Mouse (Mus musculus) kidney, adult 11 months (tissue): ENCODE results near the gene Apobec3.

Experiments used
- DNase-seq: peaks from one replicate; pipeline ENCODE4 v3.0.0; 2022

Gene Apobec3

GRCm38 (mm10) chr15:79891436-79892212, at the start of gene Apobec3:
Apobec3 (plus strand) TSS chr15:79891659.
- DNase-seq, result peak; percentile 42

DNA sequence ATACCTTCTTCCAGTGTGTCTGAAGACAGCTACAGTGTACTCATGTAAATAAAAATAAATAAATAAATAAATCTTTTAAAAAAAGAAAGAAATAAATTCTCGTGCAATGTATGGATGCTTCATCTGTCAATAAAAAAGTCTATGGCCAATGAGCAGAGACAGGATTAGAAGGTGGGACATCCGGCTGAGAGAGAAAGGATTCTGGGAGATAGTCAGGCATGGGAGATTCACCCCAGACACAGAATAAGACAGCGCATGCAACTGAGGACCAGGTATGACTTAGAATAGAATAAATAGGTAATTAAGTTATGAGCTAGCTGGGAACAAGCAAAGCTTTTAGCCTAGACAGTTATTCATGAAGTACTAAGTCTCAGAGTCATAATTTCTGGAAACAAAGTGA, 48.5 kb upstream of the Apobec3 start:
- no peak for DNase-seq

DNA sequence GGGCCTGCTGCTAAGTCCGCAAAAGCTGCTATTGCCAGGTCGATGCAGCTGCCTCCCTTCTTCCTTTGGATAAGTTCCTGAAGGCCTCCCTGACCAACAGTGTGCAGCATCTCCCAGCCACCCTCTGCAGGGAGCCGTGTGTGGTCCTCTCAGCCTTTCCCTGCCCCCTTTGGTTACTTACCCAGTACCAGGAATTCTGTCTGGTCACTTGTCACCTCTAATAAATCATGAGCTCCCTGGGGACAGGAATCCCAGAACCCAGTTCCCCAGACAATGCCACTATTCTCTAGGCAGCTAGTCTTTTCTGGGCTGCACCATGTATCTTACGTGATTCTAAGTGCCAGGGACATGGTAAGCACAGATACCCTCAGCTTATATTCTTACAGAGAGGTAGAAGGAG, 45.5 kb upstream of the Apobec3 start:
- DNase-seq, result no peak

DNA sequence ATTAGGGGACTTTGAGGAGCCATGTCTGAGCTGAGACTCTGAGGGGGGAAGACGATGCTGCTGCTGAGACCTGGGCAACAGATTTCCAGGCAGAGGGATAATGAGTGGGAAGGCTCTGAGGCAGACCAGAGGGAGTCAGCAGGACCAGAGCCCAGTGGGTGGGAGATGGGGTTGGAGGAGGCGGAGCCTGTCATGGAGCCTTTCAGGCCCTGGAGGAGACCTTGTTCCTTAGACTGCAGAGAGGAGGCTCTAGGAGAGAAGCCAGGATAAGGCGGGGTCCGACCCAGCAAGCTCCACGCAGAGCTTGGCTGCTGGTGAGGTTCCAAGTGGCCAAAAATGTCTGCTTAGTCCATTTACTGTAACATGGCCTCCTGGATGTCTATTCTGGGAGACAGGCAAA, 44.4 kb upstream of the Apobec3 start:
- DNase-seq, result no peak

DNA sequence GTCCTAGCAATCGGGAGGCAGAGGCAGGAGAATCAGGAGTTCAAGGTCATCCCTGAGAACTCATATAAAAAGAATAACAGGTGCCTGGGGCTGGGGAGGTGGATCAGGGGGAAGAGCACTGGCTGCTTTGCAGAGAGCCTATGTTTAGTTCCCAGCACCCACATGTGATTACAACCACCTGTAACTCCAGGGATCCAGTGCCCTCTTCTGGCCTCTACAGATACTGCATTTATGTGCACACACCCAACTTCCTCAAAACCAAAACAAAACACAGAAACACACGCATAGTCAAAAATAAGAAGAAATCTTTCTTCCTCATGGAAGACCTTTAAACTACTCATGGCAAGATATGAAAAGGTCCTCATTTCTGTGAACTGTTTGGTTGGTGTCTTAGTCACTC, 41.3 kb upstream of the Apobec3 start:
- no peak for DNase-seq

DNA sequence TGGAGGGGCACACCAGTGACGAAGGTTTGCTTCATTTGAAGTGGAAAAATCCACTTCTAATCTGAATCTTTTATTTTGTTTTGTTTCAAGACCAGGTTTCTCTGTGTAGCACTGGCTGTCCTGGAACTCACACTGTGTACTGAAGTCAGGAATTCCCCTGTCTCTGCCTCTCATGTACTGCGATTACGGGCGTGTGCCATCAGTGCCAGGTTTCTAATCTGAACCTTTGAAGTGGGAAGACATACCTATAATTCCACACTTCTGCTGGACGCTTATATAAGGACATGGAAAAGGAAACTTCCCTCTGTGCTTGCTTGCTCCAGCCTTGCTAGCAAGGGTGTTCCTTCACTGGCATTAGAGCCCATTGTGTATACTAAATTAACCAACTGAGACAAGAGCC, 32.5 kb upstream of the Apobec3 start:
- DNase-seq, result no peak

- no peak for DNase-seq
Measured at GRCm38 (mm10) chr15:79859821-79860220, 31.6 kb upstream of the Apobec3 start.

DNA sequence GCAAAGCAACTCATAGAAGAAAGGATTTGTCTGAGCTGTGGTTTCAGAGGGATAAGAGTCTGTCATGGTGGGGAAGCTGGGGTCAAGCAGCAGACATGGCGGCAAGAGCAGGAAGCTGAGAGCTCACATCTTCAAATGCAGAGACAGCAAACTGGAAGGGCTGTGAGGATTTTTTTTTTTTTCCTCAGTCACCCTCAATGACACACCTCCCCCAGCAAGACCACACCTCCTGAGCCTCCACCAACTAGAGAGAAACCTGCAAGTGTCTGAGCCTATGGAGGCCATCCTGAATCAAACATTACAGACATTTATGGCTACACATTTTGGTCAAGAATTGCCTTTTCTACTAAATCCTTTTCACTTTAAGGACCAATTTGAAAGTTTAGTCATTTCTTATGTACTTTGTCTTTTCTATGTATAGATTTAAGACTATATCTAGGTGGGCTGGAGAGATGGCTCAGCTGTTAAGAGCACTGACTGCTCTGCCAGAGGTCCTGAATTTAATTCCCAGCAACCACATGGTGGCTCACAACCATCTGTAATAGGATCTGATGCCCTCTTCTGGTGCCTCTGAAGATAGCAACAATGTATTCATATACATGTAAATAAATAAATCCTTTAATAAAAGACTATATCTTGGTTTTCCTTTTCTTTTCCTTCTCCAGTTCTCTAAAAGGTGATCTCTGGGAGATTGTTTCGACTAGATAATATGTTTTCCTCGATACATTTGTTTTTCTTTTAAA, 24.0 kb upstream of the Apobec3 start:
- no peak for DNase-seq

- no peak for DNase-seq
Measured at GRCm38 (mm10) chr15:79873545-79873944, 17.9 kb upstream of the Apobec3 start.

DNA sequence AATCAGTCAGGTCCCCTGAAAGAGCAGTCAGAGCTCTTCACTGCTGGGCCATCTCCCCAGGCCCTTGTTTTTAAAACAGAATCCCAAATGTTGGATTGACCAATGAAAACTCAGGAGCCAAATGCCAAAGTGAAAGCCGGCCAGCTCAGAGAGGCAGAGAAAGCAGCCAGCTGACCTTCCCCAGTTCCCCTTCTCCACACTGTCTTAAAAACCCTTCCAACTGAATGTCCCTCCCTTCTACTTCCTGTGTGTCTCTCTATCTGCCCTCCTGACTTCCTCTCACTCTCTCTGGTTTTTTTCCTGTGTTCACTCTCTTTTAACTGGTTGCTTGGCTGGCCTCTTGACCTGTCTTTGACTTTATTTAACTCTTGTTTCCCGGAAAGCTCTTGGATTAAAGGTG, 17.5 kb upstream of the Apobec3 start:
- no peak for DNase-seq

- DNase-seq, result no peak
Measured at GRCm38 (mm10) chr15:79875261-79875995, 16.0 kb upstream of the Apobec3 start.

GRCm38 (mm10) chr15:79878725-79879136, 12.7 kb upstream of the Apobec3 start:
- DNase-seq, result peak; percentile 17

GRCm38 (mm10) chr15:79879319-79879718, 12.1 kb upstream of the Apobec3 start:
- peak; percentile 87 for DNase-seq

DNA sequence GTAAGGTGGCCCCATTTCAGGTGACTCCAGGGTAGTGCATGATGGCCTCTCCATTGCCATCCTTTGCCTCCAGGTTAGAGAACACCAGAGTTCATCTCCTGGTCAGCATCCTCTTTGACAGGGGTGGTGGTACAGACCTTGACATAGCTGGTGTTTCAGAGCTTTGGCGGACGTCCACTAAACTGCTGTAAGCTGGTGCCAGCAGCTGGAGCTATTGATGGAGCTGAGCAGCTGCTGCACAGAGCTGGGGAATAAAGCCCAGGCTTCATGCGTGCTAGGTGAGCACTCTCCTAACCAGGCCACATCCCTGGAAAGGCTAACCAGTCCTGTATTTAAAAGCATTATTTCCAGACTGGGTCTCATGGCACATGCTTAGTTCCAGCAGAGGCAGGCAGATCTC, 11.0 kb upstream of the Apobec3 start:
- DNase-seq, result no peak

- DNase-seq, result no peak
Measured at GRCm38 (mm10) chr15:79882623-79883267, 8.7 kb upstream of the Apobec3 start.

- DNase-seq, result peak; percentile 89
Measured at GRCm38 (mm10) chr15:79883352-79883822, 8.1 kb upstream of the Apobec3 start.

DNA sequence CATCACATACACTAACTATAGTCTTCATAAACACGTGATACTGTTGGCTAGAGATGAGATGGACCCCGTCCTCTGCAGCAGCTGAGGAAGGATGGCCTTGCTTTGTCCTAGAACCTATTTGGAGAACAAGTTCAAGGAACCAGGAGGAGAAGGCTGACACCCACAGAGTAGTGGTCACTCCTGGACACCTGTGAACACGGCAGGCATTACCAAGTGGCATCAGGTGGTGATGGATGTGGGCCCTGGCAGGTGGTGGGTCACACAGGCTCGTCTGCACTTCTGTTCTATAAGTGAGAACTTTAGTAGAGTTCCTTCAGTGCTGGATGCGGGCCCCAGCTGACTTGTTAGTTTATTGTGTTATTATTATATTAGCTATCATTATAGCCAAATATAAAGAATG, 6.6 kb upstream of the Apobec3 start:
- no peak for DNase-seq

- peak; percentile 68 for DNase-seq
Measured at GRCm38 (mm10) chr15:79892213-79892541, 718 bp downstream of the Apobec3 start.

DNA sequence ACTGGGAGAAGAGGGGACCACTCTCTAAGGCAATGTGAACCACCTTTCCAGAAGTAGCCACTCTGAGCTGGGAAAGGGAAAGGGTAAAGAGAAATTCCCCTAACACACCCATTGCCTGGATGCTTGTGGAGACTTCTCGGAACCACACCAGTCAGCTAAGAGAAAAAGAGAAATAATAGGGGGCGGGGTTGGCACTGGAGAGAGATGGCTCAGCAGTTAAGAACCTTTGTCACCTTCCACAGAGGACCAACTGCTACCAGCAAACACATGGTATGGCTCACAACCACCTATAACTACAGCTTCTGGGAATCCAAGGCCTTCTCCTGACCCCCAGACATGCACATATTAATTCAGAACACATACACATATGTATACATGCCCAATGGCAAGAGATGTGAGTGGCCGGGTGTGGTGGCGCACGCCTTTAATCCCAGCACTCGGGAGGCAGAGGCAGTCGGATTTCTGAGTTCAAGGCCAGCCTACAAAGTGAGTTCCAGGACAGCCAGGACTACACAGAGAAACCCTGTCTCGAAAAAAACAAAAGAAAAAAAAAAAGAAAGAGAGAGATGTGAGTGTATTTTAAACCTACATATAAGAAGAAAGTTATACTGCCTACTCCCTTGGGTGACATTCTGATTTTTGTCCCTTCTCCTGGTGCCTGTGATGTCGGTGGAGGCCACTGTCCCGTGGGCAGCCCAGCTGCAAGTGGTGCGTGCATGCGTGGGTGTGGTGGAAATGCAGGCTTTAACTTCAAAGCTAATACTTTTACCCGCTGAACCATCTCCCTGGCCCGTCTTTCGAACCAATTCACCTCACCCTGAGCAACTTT, 1.8 kb downstream of the Apobec3 start:
- DNase-seq, result no peak

- no peak for DNase-seq
Measured at GRCm38 (mm10) chr15:79893824-79894123, 2.3 kb downstream of the Apobec3 start.

DNA sequence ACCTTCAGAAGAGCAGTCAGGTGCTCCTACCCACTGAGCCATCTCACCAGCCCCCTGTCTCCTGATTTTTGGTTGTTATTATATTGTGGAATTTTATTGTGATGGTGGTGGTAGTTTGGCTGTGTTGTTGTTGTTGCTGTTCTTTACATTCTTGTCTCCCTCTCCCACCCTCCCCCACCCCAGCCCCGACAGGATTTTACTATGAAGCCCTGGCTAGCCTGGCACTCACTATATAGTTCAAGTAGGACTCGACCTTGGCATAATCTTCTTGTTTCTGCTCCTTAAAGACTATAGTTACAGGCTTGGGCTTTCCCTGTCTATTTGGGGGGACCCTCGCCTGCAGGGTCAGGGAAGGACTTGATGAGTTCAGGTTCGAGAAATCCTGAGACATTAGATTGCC, 2.9 kb downstream of the Apobec3 start:
- DNase-seq, result no peak
